Mouse (Mus musculus) ES-E14 (cell line): ENCODE results near the gene Atp5b.

Experiments used
- HCFC1 ChIP-seq: IDR thresholded peaks from 2 replicates; pipeline ENCODE4 v1.6.1; 2012; ENCODE audit warnings: low read length, inconsistent platforms, borderline replicate concordance; ENCODE audit not compliant: insufficient read depth
- MAFK ChIP-seq: IDR thresholded peaks from 2 replicates; pipeline ENCODE4 v1.6.1; 2014; ENCODE audit warnings: mild to moderate bottlenecking, low read depth, low read length, inconsistent platforms; ENCODE audit not compliant: insufficient read depth
- ZC3H11A ChIP-seq: IDR thresholded peaks from 2 replicates; pipeline ENCODE4 v1.6.1; 2012; ENCODE audit warnings: low read depth, mild to moderate bottlenecking, inconsistent platforms, low read length, borderline replicate concordance
- ZNF384 ChIP-seq: IDR thresholded peaks from 2 replicates; pipeline ENCODE4 v1.6.1; 2012; ENCODE audit warnings: low read depth, low read length, inconsistent platforms

DNA sequence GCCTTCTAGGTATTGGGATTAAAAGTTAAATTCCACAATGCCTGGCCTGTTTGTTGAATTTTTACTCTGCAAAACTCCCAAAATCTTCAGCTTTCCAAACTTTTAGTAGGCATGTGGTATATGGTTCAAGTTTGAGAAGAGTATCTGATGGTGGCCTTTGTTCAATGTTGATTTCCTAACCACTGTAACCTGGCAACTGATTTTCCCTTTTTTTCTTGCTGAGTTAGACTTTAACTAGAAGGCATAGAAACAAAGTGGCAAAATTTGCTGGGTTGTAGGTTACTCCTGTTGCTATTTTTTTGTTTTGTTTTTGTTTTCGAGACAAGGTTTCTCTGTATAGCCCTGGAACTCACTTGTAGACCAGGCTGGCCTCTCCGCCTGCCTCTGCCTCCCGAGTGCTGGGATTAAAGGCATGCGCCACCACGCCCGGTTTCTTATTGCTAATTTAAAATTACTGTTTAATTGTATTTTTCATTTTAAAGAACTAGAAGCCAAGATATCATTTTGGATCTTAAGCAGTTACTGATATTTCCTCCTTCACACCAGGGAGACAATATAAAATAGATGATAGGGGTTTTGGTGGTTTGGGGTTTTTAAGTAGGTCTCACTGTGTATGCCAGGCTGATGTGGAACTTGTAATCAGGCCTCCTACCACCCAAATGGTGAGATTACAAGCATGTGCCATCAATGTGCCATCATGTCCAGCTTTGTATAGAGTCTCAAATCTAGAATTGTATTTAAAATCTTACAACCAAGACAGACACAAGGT is 20.7 kb upstream of the Atp5b start:
- TF ChIP-seq MAFK (no peak), ZNF384 (no peak), ZC3H11A (no peak), HCFC1 (no peak)
